Mouse (Mus musculus): ENCODE results near the gene Akt1s1.

Akt1s1 gene

GRCm38 (mm10) chr7:44826771-44827170, 22.0 kb upstream of the Akt1s1 start:
- DNase-seq (ENCODE audit: low read depth, low spot score): peak; percentile 1

- no peak for DNase-seq (ENCODE audit: low read depth, low spot score)
Observed at GRCm38 (mm10) chr7:44828706-44829105, 20.1 kb upstream of the Akt1s1 start.

- DNase-seq (ENCODE audit: low read depth, low spot score): no peak
Observed at GRCm38 (mm10) chr7:44832763-44833162, 16.0 kb upstream of the Akt1s1 start.

GRCm38 (mm10) chr7:44835373-44836015, 13.3 kb upstream of the Akt1s1 start:
- DNase-seq (ENCODE audit: low read depth, low spot score): no peak

GRCm38 (mm10) chr7:44836016-44836404, 12.8 kb upstream of the Akt1s1 start:
- no peak for DNase-seq (ENCODE audit: low read depth, low spot score)

- DNase-seq (ENCODE audit: low read depth, low spot score): no peak
Observed at GRCm38 (mm10) chr7:44836423-44837053, 12.3 kb upstream of the Akt1s1 start.

- DNase-seq (ENCODE audit: low read depth, low spot score): no peak
Observed at GRCm38 (mm10) chr7:44838073-44838472, 10.7 kb upstream of the Akt1s1 start.

- no peak for DNase-seq (ENCODE audit: low read depth, low spot score)
Observed at GRCm38 (mm10) chr7:44839171-44839490, 9.7 kb upstream of the Akt1s1 start.

GRCm38 (mm10) chr7:44839491-44840191, 9.2 kb upstream of the Akt1s1 start:
- peak; percentile 73 for DNase-seq (ENCODE audit: low read depth, low spot score)

GRCm38 (mm10) chr7:44840426-44840825, 8.4 kb upstream of the Akt1s1 start:
- no peak for DNase-seq (ENCODE audit: low read depth, low spot score)

GRCm38 (mm10) chr7:44841825-44842463, 6.8 kb upstream of the Akt1s1 start:
- DNase-seq (ENCODE audit: low read depth, low spot score): no peak

GRCm38 (mm10) chr7:44845006-44845405, 3.8 kb upstream of the Akt1s1 start:
- no peak for DNase-seq (ENCODE audit: low read depth, low spot score)

- DNase-seq (ENCODE audit: low read depth, low spot score): no peak
Observed at GRCm38 (mm10) chr7:44846804-44847203, 2.0 kb upstream of the Akt1s1 start.

GRCm38 (mm10) chr7:44847772-44848171, 1.0 kb upstream of the Akt1s1 start:
- no peak for DNase-seq (ENCODE audit: low read depth, low spot score)

- DNase-seq (ENCODE audit: low read depth, low spot score): peak; percentile 98
Observed at GRCm38 (mm10) chr7:44849416-44850111, 773 bp downstream of the Akt1s1 start.

- DNase-seq (ENCODE audit: low read depth, low spot score): peak; percentile 83
Observed at GRCm38 (mm10) chr7:44850146-44850545, 1.4 kb downstream of the Akt1s1 start.

GRCm38 (mm10) chr7:44850789-44851624, 2.2 kb downstream of the Akt1s1 start:
- peak; percentile 46 for DNase-seq (ENCODE audit: low read depth, low spot score)

GRCm38 (mm10) chr7:44851625-44852234, 2.9 kb downstream of the Akt1s1 start:
- no peak for DNase-seq (ENCODE audit: low read depth, low spot score)

- no peak for DNase-seq (ENCODE audit: low read depth, low spot score)
Observed at GRCm38 (mm10) chr7:44852259-44853027, 3.7 kb downstream of the Akt1s1 start.

- DNase-seq (ENCODE audit: low read depth, low spot score): no peak
Observed at GRCm38 (mm10) chr7:44853065-44853464, 4.3 kb downstream of the Akt1s1 start.

All from brain, adult 2 months (tissue).